Mouse (Mus musculus) lung, postnatal 10 days (tissue): ENCODE data around the gene Ift22.

Experiments
- DNase-seq: peaks from one replicate; pipeline ENCODE4 v3.0.0; 2021

The Ift22 gene

DNA sequence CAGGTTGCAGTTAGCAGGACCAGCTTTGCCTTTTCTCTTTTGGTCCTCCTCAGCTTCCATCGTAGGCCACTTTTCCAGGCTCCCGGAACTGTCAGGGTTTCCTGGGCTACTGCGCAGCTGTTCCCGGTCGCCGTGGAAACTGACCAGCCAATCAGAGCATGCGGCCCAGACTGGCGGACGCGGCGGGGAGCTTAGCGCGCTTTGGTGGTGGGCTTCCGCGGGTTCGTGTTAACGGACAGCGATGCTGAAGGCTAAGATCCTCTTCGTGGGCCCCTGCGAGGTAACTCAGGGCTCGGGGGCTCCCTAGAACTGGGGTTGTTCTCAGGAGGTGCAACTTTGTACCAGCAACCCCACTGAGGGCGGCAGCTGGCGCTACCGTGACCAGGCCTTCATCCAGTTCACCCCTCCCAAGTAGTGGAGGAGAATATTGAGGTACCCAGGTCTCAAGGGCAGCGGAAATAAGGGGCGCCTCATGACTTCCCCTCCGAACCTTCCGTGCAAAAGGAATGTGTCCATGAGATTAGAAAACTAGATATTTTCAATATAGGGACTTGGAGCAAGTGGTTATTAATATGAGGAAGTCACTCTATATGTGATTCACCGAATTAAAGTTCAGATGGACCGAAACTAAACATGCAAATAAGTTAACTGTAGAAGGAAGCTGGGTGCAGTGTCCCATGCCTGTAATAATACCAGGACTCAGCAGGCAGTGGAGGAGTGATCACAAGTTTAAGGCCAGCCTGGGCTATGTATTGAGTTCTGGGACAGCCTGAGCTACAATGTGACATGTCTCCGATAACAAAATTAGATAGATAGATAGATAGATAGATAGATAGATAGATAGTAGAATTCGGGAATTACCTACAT, at the start of gene Ift22:
Ift22 (plus strand) TSS at position 160 of the 867 bp plus-strand sequence.
- DNase-seq = peak; percentile 95

DNA sequence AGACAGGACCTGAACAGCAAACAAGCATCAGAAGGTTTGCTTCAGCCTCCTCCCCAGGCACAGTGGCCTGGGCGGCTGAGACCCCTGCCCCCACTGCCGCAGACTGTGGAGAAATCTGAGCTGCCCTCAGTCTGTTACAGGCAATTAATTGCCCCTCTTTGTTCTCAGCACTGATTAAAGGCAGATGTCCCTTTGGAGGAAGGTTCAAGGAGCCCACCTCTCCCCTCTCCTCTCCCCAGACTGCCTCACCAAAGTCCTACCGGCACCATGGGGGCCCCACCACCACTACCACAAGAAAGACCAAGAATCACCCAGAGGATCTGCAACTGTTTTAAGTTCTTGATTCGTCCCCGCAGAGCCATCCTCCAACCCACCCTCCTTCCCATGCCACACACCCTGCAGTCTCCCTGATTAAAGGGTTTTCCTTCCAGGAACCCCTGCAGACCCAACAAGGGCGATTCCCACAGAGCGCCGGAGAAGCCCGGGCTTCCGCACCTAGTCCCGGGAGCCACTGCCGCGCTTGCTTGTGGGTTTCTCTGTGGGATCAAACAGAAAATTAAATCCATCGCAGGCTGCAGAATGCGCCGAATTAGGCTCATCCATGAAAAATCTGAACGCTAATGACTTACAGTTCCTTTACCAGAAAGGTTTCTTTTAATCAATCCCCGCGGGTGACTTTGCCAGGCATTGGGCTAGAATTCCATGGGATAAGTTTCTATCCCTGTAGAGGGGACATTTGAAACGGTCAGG, 46.6 kb upstream of the Ift22 start:
- DNase-seq = no peak

DNA sequence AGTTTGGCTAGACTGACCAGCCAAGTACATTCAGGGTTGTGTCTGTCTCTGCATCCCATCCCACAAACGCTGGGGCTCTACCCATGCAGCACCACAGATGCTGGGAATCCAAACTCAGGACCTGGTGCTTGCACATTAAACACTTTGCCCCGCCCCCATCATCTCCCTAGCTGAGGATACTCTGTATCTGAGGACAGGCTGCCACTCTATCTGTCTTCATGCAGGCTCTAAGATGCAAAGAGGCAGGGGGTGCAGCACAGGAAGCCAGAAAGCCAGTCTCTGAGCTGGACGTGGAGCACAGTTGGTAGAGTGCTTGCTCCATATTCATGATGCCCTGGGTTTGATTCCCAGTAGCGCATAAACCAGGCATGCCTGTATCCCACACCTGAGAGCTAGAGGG, 45.1 kb upstream of the Ift22 start:
- no peak for DNase-seq

DNA sequence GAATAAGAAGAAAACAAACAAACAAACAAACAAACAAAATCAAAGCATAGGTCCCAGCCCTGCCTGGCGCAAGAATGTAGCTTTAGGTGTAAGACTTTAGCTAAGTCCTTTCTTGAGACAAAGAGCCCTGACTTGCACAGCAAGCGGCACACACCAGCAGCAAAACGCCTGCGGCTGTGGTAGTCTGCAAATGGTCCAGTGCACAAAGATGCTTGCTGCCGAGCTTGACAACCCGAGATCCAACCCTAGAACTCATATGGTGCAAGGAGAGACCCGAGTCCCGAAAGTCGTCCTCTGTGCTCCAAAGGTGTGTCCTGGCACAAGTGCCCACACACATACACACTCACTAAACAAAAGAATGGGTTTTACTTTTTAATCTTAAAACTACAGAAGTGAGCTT, 44.7 kb upstream of the Ift22 start:
- no peak for DNase-seq

DNA sequence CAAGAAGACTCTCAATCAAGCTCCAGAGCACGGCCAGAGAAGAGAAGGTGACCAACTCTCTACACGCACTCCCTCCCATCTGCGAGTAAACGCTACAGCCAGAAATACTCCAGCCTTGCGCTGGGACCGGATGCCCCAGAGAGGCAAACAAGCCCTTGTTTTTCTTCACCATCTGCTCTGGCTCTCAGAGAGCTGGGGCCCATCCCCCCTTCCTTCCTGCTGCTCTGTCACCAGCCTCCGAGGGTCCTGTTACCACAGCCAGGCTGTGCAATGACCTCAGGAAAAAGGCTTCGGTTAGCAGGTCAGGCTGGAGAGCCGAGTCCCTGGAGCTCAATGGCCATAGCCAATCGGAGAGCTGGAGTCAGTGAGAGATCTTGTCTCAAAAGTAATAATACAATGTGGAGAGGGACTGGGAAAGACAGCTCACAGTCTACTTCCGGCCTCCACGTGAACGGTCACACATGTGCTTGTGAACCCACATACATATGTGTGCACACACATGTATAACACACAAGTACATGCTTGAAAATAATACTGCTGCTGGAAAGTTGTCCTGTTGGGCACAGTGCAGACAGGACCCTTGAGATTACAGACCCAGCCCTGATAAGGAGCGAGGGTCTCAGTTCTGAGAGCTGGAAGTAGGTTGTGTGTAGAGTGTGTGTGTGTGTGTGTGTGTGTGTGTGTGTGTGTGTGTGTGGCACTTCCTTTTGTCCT, 43.8 kb upstream of the Ift22 start:
- DNase-seq = peak; percentile 85

DNA sequence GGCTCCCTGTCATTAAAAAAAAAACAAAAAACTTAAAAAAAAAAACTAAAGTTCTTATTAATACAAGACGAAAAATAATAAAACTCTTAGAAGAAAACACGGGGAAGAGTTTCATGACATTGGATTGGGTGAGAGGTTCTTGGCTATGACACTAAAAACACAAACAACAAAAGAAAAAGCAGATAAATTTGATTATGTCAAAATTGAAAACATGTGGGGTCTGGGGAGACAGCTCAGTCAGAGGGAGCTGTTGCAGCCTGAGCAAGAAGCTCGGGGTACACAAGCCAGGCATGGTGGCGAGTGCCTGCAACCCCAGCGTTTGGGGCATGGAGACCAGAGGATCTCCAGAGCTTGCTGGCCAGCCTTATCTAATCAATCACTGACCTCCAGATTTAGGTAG, 40.2 kb upstream of the Ift22 start:
- DNase-seq = no peak

DNA sequence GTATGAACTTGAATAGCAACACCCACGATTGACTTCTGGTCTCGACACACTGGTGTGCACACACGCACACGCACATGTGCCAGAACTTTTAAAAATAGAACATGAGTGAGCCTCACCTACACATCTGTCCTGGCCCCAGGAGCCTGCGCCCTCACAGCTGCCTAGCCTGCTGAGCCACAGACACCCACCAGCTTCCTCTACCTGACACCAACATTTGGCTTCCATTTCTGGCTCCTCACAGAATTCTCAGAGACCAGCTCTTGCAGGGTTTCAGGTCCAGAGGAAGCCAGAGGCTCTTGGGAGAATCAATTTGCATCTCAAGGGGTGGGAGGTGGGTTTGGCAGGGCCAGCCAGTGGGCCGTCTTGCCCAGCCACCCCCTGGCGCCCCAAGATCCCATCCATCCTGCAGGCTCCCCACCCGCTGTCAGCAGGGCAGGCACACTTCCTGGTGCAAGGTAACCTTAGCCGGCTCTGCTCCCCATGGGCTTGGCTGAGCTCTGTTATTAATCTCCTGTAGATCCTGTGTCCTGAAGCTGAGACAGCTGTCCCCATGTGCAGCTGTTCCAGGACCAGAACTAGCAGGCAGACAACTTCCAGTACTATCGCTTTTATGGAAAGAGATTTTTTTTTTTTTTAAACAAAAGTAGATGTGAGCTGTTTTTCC, 38.4 kb upstream of the Ift22 start:
- no peak for DNase-seq

DNA sequence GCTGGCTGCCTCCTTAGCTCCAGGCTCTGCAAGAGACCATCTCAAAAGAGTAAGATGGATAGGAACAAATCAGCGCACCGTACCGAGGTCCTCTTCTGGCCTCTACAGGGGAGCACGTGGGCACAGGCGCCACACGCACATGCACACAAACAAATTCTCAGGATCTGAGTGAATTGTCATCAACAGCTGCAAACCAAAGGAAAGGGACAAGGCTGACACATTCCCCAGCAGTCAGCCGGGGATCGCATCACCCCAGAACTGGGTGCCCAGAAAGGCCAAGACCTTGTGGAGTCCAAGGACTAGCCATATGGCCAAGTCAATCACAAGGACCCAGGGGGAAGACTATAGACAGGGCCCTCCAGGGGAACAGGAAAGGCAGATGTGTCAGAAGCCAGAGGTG, 35.5 kb upstream of the Ift22 start:
- DNase-seq = no peak

DNA sequence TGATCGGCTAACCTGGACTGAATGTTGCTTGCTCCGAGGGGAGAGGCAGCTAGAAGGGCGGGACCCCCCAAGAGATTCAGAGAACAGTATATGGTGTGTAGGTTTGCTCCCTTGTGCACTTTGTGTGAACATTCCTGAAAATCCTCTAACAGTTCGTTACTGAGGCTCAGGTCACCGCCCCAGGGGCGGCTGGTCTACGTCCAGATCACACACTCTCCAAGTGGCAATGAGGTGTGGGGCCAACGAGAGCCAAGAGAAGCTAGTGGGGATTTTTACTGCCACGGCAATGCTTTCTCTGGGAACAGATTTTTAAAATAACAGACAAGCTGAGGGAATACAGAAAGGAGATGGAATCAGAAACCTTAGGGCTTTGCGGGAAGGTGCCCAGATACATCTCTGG, 33.7 kb upstream of the Ift22 start:
- DNase-seq = peak; percentile 47

DNA sequence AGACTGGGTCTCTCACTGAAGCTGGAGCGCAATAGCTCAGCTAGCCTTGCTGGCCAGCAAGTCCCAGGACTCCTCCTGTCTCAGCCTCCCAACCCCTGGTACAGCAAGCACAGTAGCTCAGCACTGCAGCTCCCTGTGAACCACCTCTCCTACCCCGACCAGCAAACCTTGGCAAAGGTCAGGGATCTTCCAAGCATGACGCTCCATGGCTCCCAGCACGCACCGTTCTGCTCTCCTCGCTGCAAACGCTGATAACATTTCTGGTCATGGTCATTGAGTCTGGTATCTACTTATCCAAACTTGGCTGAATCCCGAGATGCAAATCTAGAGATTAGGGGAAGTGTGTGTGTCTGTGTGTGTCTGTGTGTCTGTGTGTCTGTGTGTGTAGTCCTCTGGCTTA, 27.8 kb upstream of the Ift22 start:
- no peak for DNase-seq

DNA sequence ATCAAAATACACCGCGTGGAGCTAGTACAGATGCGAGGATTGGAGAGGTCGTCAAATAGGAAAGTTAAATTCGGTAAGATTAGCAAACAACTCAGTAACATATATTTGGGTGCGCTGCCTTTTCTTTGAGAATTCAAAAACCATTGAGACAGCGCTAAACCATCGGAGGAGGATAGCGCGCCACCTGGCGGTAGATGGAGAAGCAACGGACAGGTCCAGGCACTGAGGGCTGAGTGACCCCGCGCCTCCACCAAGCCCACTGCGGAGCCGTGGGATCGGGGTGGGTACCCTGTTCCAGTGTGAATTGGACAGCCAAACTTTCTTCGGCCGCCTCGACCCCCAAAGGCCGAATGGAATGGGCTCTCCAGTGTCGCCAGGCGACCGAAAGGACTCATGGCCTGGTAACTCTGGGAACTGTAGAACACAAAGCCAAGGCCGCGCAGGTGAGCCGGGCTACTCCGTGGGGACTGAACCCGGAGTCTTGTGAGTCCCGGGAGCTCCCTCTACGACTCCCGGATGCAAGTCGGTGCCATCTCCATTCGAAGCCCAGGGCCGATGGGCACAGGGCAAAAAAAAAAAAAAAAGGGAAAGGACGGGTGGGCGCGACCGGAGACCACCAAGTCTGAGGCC, 26.5 kb upstream of the Ift22 start:
- DNase-seq = peak; percentile 83

DNA sequence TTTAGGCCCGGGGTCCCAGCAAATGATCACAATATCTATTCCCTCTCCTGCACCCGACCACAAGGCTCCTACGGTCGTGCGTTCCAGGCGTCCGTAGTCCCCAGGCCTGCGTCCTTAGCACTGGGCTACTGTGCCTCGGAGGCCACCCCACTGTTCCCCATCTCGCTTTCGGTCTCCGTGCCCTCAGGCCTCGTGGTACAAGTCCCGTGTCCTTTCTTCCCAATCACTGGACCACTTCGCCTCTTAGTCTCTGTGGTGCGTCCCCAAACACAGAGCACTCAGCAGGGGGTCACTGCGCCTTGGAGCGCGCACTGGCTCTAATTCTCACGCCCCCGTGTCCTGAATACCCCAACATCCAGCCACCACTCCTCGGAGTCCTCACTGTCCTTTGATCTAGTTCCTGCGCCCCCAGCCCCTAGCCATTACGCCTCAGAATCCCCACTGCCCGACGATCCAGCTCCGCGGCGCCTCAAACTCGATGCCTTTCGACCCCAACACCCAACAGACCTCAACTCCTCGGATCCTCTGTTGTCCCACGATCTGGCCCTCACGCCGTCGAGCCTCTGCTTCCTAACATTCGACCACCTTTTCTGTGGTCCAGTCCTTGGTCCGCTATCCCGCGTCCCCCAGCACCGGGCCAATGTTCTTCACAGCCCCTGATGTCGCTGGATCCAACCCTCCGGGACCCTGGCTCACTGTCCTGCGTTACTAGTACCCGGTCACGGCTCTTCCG, 25.7 kb upstream of the Ift22 start:
- no peak for DNase-seq

DNA sequence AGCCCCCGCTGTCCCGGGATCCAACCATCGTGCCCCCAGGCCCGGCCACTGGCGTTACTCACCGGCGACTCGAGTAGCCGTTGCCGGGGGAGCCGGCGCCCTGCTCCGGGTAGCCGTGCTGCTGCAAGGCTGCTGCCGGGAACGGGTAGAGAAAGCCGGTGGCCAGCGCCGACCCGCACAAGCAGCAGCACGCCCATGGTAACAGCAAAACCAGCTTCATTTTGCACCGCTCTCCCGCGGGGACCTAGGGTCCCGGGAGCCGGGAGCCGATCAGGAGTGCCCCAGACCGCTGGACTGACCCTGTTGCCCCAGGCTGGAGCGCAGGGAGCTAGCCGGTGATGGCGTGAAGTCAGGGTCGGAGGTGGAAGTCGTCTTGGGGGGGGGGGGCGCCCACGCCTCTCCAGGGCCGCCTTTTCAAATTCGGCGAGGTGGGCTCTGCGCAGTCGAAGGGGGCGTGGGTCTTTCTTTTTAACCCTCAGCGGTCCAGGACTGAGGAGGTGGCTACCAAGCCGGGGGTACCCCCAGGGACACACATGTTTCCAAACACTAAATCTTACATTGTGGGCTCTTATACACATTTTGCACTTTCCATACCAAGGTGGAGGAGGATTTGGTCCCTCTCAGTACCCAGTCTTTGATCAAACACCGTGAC, 25.0 kb upstream of the Ift22 start, which contains the start of gene Col26a1:
Col26a1 (minus strand) TSS at position 422 of the 652 bp plus-strand sequence.
- DNase-seq = no peak

DNA sequence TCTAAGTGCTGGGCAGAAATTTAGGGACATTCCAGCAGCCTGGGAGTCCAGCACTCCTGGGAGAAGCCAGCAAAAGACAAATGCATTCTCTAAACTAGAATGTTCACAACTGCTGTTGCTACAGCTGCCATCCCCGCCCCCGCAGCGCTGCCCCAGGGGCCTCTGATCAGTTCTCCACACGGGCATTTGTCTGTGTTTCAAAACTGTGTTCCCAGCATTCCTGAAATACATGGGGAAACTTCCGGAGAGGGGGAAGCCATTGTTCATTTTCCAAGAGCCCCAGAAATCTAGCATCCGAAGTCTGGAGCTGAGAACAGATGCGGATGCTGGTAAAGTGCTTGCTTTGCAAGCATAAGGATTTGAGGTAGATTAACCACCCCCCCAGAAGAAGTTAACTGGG, 21.0 kb upstream of the Ift22 start:
- DNase-seq = no peak

DNA sequence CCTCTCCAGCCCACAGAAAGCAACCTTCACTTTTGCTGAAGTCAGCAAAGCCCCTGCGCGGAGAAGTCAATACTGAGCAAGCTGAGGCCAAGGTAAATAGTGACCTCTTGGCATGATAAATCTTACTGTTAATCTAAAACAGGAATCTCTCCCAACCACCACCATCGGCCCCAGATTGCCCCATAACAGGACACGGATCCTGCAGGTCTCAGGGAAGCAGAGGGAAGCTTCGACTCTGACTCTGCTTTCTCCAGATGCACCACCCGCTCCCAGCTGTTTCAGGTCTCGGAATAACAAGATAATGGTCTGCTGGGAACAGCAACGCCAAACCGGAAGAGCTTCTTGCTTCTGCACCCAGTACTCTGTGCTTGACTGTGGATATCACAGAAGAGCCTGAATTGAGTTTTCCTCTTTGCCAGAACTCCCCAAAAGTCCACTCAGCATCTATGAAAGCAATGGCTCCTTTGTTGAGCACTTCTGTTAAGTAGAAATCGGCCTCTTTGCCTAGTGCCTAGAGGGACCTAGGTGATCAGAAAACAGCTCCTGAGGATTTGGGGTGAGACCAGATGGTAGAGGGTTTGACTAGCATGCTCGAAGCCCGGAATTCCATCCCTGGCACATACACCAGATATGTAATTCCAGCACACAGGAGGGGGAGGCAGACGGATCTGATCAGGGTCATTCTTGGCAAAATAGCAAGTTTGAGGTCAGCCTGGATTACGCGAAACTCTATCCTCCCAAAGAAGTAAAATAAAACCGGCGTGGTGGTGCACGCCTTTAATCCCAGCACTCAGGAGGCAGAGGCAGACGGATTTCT, 19.2 kb upstream of the Ift22 start:
- no peak for DNase-seq

DNA sequence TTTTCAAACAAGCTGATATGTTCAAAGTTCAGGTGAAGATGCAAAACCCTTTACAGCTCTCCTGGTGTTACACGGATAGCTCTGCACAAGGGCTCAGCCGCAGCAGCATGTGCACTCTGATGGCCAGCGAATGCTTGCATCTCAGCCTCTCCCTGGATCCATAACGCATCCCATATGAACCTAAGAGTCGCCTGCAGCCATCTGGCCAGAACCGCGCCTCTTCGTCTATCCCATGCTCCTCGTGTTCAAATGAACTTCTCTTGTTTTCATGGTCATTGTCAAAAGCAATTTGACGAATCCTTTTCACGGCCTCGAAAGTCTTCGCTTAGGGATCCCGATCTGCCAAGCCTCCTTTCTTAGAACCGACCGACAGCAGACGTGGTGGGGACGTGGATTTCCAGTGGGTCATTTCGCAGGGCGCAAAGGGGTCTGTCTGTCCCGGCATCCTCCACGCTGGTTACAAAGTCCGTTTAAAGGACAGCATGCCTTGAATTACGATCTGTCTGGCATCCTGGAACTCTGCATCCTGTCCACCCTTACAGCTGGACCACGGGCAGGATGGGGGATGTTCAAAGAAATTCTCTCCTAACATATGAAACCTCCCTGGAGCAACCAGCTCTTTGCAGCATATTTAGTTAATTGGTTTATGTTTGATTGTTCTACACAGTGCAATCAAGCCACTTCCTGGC, 13.0 kb upstream of the Ift22 start:
- DNase-seq = no peak

DNA sequence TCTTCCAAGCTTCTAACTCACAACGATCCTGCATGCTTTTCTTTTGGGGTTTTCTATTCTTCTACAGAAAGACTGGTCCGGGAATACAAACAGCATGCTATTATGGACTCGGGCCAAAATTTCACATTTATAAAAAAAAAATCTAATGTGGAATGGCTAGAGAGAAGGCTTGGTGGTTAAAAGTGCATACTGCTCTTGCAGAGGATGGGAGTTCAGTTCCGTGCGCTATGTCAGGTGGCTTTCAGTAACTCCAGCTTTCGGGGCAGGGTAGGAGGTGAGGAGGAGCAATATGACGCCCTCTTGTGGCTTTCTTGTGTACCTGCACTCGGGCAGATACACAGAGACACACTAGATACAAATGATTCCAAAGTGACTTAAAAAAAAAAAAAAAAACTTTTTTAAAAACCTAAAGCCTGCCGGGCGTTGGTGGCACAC, 12.4 kb upstream of the Ift22 start:
- no peak for DNase-seq

DNA sequence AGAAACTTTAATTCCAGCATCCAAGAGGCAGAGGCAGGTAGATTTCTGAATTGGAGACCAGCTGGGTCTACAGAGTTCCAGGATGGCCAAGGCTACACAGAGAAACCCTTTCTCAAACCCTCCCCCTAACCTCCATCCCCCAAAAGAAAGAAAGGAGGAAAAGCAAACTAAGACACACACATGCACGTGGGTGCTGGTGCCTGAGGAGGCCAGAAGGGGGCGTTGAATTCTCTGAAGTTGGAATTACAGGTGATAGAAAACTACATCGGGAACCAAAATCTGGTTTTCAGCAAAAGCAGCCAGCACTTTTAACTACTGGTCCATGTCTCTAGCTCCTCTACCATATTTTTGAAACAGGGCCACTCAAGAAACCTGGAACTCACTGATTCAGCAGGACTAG, 3.3 kb upstream of the Ift22 start:
- no peak for DNase-seq

DNA sequence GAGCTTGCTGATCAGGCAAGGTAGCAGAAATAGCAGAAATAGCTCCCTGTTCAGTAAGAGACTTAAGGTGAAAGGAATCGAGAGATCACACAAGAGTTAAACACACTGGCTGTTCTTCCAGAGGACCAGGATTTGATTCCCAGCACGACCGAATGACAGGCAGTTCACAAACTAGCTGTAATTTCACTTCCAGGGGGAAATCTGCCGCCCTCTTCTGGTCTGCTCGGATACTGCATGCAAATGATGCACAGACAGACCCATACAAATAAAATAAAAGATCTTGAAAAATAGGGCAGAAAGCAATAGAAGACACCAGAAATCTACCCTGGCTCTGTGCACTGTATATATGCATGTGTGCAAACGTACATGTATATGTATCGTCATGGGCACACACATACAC, 2.3 kb upstream of the Ift22 start:
- peak; percentile 35 for DNase-seq

DNA sequence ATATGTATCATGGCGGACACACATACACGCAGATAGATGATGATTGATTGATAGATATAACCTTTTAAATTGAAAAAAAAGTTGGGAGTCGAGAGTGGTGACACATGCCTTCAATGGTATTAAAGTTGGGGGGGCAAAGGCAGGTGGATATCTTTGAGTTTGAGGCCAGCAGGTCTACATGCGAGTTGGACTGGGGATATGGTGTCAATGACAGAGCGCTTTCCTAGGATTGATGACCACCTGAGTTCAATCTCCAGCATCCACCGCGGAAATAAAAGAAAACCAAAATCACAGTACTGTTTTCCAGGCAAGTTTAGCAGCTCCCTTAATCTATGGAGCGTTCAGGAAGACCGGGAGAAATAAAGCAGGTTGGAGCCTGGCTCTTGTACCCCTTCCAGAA, 363 bp upstream of the Ift22 start:
- DNase-seq = no peak
